Mouse (Mus musculus): ENCODE results near the gene Pts.

The Pts gene

GRCm38 (mm10) chr9:50533328-50533727, 4.8 kb upstream of the Pts start:
- DNase-seq (ENCODE audit: low read depth, low spot score) = peak; percentile 30

- peak; percentile 15 for DNase-seq (ENCODE audit: low read depth, low spot score)
Measured at GRCm38 (mm10) chr9:50530890-50531289, 2.4 kb upstream of the Pts start.

- DNase-seq (ENCODE audit: low read depth, low spot score) = no peak
Measured at GRCm38 (mm10) chr9:50527860-50528259, 664 bp downstream of the Pts start.

- no peak for DNase-seq (ENCODE audit: low read depth, low spot score)
Measured at GRCm38 (mm10) chr9:50525585-50525984, 2.9 kb downstream of the Pts start.

GRCm38 (mm10) chr9:50524936-50525335, 3.6 kb downstream of the Pts start:
- DNase-seq (ENCODE audit: low read depth, low spot score) = no peak

GRCm38 (mm10) chr9:50522574-50522973, 6.0 kb downstream of the Pts start:
- no peak for DNase-seq (ENCODE audit: low read depth, low spot score)

- DNase-seq (ENCODE audit: low read depth, low spot score) = no peak
Measured at GRCm38 (mm10) chr9:50521562-50521961, 7.0 kb downstream of the Pts start.

- DNase-seq (ENCODE audit: low read depth, low spot score) = no peak
Measured at GRCm38 (mm10) chr9:50520748-50521147, 7.8 kb downstream of the Pts start.

- no peak for DNase-seq (ENCODE audit: low read depth, low spot score)
Measured at GRCm38 (mm10) chr9:50518781-50519180, 9.7 kb downstream of the Pts start.

- no peak for DNase-seq (ENCODE audit: low read depth, low spot score)
Measured at GRCm38 (mm10) chr9:50515462-50515861, 13.1 kb downstream of the Pts start.

GRCm38 (mm10) chr9:50507570-50507969, 21.0 kb downstream of the Pts start:
- peak; percentile 46 for DNase-seq (ENCODE audit: low read depth, low spot score)

- no peak for DNase-seq (ENCODE audit: low read depth, low spot score)
Measured at GRCm38 (mm10) chr9:50505405-50505804, 23.1 kb downstream of the Pts start.

GRCm38 (mm10) chr9:50502949-50503348, 25.6 kb downstream of the Pts start:
- DNase-seq (ENCODE audit: low read depth, low spot score) = no peak

- peak; percentile 50 for DNase-seq (ENCODE audit: low read depth, low spot score)
Measured at GRCm38 (mm10) chr9:50500974-50501501, 27.5 kb downstream of the Pts start.

GRCm38 (mm10) chr9:50500467-50500973, 28.0 kb downstream of the Pts start:
- DNase-seq (ENCODE audit: low read depth, low spot score) = no peak

- no peak for DNase-seq (ENCODE audit: low read depth, low spot score)
Measured at GRCm38 (mm10) chr9:50499781-50500180, 28.7 kb downstream of the Pts start.

GRCm38 (mm10) chr9:50498815-50499214, 29.7 kb downstream of the Pts start:
- DNase-seq (ENCODE audit: low read depth, low spot score) = no peak

GRCm38 (mm10) chr9:50497536-50497935, 31.0 kb downstream of the Pts start:
- no peak for DNase-seq (ENCODE audit: low read depth, low spot score)

GRCm38 (mm10) chr9:50497076-50497475, 31.4 kb downstream of the Pts start:
- no peak for DNase-seq (ENCODE audit: low read depth, low spot score)

GRCm38 (mm10) chr9:50496546-50496945, 32.0 kb downstream of the Pts start:
- no peak for DNase-seq (ENCODE audit: low read depth, low spot score)

GRCm38 (mm10) chr9:50496151-50496505, 32.4 kb downstream of the Pts start:
- DNase-seq (ENCODE audit: low read depth, low spot score) = no peak

- DNase-seq (ENCODE audit: low read depth, low spot score) = no peak
Measured at GRCm38 (mm10) chr9:50495405-50496150, 32.9 kb downstream of the Pts start.

- DNase-seq (ENCODE audit: low read depth, low spot score) = no peak
Measured at GRCm38 (mm10) chr9:50494311-50494710, 34.2 kb downstream of the Pts start, which contains the start of gene Plet1. Gene Plet1, plus strand, starts transcription at chr9:50494525.

Data from skeletal muscle tissue, adult 2 months (tissue).